Mouse (Mus musculus) thymus, postnatal 10 days (tissue): ENCODE measurements around the gene 2310007B03Rik.

Experiments
- DNase-seq, 2 experiments: peaks; one replicate each; pipeline ENCODE4 v3.0.0; 2021; ENCODE audit warnings: low spot score in 2 of 2

Gene 2310007B03Rik

DNA sequence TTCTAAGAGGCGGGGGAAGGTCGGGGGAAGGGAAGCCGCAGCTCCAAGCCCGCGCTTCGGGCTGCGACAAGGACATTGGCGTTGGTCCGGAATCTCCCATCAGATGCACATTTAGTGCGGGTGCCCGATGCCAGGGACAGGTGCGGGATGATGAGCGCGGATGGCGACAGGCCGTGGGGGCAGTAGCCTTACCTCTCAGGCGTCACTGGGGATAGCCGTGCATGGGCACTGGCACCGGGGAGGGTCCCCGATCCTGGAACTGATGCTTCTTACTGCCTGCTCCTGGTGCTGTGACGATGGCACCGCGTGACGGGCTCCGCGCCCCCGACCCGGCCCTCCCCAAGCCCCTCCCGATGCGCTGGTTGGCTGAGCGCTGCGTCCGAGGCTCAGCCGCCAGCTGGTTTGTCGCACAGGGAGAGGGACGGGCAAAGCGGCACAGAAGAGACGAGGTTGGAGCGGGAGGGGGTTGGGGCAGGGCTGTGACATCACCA, 59.1 kb downstream of the 2310007B03Rik start, which contains the start of gene Kif1a:
Gene Kif1a (minus strand): TSS at position 381 of the 491 bp plus-strand sequence.
- DNase-seq = no peak
